In the genomic region with DNA sequence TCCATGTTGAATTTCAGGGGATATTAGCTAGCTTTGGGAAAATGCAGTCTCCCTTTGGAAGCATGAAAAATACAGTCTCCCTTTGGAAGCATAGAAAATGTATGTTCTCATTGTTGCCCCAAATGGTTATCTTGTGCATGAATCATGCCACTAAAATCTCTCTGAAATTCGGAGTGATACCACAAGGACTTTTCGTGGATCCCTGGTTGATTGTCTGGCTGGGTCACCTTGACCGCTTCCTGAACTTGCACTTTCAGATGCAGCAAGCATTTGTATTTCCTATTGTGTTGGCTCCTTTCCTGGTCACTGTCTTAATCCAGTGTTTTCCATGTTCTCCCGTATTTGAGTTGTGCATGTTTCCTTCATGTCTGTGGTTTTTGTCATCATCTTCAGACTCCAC, we compare ENCODE assay signal across 21 mouse cellular contexts.
"Had no signal": no experiment of that assay in that cellular context is flagged by ENCODE, and none has a peak within 500 bp of the region (broad histone marks: within the 10 kb centered on the region; RNA-seq: fewer than 3 reads in every experiment).

No protein-coding gene starts in this region.

- H3K4me1 ChIP-seq: kidney, embryonic 15.5 days; limb, embryonic 12.5 days; limb, embryonic 15.5 days; megakaryocyte, embryonic 14.5 days; midbrain, embryonic 10.5 days; neural tube, embryonic 12.5 days; neural tube, embryonic 15.5 days had no signal

- H3K27ac ChIP-seq: kidney, embryonic 15.5 days; limb, embryonic 12.5 days; limb, embryonic 15.5 days; liver, embryonic 14.5 days; midbrain, embryonic 10.5 days; neural tube, embryonic 12.5 days; neural tube, embryonic 15.5 days had no signal

- H3K27me3 ChIP-seq: kidney, embryonic 15.5 days; limb, embryonic 12.5 days; limb, embryonic 15.5 days; megakaryocyte, embryonic 14.5 days; neural tube, embryonic 12.5 days; neural tube, embryonic 15.5 days had no signal

- H3K9me3 ChIP-seq: kidney, embryonic 15.5 days; limb, embryonic 12.5 days; limb, embryonic 15.5 days; midbrain, embryonic 10.5 days; neural tube, embryonic 12.5 days; neural tube, embryonic 15.5 days had no signal

- H3K4me3 ChIP-seq: kidney, embryonic 15.5 days; limb, embryonic 12.5 days; limb, embryonic 15.5 days; megakaryocyte, embryonic 14.5 days; midbrain, embryonic 10.5 days; neural tube, embryonic 12.5 days; neural tube, embryonic 15.5 days had no signal

- ATAC-seq: liver, postnatal 0 days had no signal

- H3K4me2 ChIP-seq: kidney, embryonic 15.5 days; limb, embryonic 12.5 days; limb, embryonic 15.5 days; liver, embryonic 11.5 days; lung, embryonic 14.5 days; neural tube, embryonic 12.5 days; neural tube, embryonic 15.5 days had no signal

- DNase-seq: kidney, adult 8-10 months; kidney, postnatal 10 days; kidney, postnatal 36 days; layer of hippocampus, postnatal 36 days; left cerebral cortex, postnatal 4 days; liver, postnatal 0 days; lung, embryonic 14.5 days; lung, postnatal 10 days; lung, postnatal 36 days; midbrain, embryonic 14.5 days; thymus, adult 18-20 months; thymus, postnatal 36 days had no signal

- H3K9ac ChIP-seq: kidney, embryonic 15.5 days; limb, embryonic 12.5 days; limb, embryonic 15.5 days; liver, embryonic 14.5 days; liver, postnatal 0 days; lung, embryonic 14.5 days; neural tube, embryonic 12.5 days; neural tube, embryonic 15.5 days had no signal

- H3K36me3 ChIP-seq: kidney, embryonic 15.5 days; limb, embryonic 12.5 days; limb, embryonic 15.5 days; midbrain, embryonic 10.5 days; neural tube, embryonic 12.5 days; neural tube, embryonic 15.5 days had no signal
